Mouse (Mus musculus) v-Abl transformed pro-B cells (cell line): ENCODE measurements around the gene Gm16451.
"Not testable (repeated sequence)": the region's sequence is repeated elsewhere in the genome, so short reads cannot be mapped to it uniquely, and the experiment has no call there.

ENCODE experiments used
- in situ Hi-C, 2 experiments: fragments of 400-800 bp; cut with MboI; formaldehyde crosslinking; loops; one replicate each; pipeline ENCODE4 v1.15.1; 2025; ENCODE audit not compliant: unreplicated experiment in 2 of 2

Gm16451 gene

GRCm38 (mm10) chr7:22118145-22118544, at the start of gene Gm16451:
Gene Gm16451 (minus strand): TSS chr7:22118245.
- in situ Hi-C loops = not testable (repeated sequence)

GRCm38 (mm10) chr7:22163935-22164334, 45.9 kb upstream of the Gm16451 start, which contains the start of gene Vmn1r142:
Gene Vmn1r142 (minus strand): TSS chr7:22164035.
- in situ Hi-C loops = not testable (repeated sequence)

- in situ Hi-C loops = not testable (repeated sequence)
Observed at GRCm38 (mm10) chr7:22134641-22135040, 16.6 kb upstream of the Gm16451 start, which contains the start of gene Gm10666. Gene Gm10666 (minus strand): TSS chr7:22134741.

- in situ Hi-C loops = not testable (repeated sequence)
Observed at GRCm38 (mm10) chr7:22068757-22069156, 49.3 kb downstream of the Gm16451 start, which contains the start of gene Vmn1r139. Gene Vmn1r139 (plus strand): TSS chr7:22069057.
